Mouse (Mus musculus): ENCODE results near the gene Arel1. TPM values are rescaled to one million over a fixed set of nuclear protein-coding genes. Genes with fewer than 3 reads are reported as not detected.

Arel1 gene
- total RNA-seq (2021): 10 to 100 TPM; 16.6 to 18.9 TPM
- long read RNA-seq, experiment 1, full-length matches to known transcripts: 1 of 25 reads
- long read RNA-seq, experiment 1, partial matches to known transcripts: 0 of 25 reads
- long read RNA-seq, experiment 1, other reads (novel, unspliced or antisense): 24 of 25 reads
- long read RNA-seq, experiment 2, partial matches to known transcripts: 2 of 18 reads
- long read RNA-seq, experiment 2, other reads (novel, unspliced or antisense): 16 of 18 reads

DNA sequence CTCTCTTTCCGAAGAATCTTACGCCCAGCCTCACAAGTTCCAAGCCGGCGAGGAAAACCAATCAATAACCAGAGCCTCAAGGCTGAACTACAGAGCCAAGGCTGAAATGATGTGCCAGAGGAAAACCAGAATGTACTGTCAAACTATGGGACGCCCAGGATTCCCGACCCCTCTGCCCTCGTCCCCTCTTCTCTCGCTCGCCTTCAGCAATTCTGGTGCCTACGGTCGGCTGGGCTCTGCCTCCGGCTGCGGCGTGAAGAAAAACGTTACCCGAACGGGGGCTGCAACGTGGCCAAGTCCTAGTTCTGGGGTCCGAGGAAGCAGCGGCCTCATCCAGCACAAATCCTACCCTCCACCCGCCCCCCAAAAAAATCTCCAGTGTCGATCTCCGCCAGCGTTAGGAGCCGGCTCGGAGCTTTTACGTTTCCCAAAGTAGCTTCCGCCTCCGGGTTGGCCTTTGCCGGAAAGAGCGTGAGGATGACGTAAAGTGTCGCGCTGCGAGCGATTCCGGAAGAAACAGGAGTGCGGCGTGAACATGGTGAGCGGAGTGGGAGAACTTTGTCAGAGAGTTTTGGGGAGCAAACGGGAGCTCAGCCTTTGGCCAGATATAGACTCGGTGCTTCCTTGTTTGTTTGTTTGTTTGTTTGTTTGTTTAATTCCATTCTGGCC, at the start of gene Arel1, which contains the start of gene Fcf1:
Gene Arel1, minus strand, starts transcription at position 473 of the 669 bp plus-strand sequence.
Gene Fcf1, plus strand, starts transcription at position 470 of the 669 bp plus-strand sequence.
- peak; percentile 84 for DNase-seq

DNA sequence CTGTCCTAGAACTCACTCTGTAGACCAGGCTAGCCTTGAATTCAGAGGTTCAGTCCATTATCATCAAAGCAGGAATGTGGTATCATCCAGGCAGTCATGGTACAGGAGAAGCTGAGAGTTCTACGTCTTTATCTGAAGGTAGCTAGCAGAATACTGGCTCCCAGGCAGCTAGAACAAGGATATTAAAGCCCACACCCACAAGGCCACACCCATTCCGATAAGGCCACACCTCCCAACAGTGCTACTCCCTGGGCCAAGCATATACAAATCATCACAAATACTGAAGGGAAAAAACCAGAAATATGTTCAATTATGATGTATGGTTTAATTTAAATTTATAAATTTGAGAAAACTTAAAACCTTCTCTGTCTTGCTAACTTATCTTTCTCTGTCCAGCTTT, 41.5 kb upstream of the Arel1 start:
- DNase-seq: no peak

DNA sequence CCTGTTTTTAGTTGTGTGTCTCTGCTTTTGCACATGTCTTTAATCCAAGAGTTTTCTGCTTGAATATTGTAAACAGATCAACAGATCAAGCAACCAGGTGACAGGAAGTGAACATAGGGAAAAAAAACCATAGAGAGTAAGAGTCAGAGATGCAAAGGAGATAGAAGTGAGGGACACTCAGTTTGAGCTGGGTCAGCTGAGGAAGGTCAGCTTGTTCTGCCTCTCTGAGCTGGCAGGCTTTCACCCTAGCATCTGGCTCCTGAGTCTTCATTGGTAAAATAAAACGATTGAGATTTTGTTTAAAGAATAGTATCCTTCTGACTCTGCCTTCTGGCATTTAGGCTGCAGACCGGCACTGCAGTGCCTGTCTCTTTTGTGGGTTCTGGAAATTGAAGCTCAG, 39.8 kb upstream of the Arel1 start:
- no peak for DNase-seq

DNA sequence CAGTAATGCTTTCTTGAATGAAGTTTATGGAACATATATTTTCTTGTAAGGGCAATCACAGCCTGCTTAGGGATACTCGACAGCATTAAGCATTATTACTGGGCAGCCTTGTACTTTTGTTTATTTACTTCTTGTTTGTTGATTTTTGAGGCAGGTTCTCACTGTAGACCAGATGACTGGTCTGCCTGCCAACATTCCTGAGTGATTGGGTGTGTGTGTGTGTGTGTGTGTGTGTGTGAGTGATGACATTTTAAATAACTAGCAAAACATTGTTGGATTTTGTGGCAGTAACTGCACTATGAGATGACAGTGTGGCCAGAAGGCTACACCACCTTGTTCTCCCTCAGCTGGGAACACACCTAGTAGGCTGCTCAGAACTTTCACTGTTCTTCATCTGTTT, 39.1 kb upstream of the Arel1 start:
- DNase-seq: no peak

DNA sequence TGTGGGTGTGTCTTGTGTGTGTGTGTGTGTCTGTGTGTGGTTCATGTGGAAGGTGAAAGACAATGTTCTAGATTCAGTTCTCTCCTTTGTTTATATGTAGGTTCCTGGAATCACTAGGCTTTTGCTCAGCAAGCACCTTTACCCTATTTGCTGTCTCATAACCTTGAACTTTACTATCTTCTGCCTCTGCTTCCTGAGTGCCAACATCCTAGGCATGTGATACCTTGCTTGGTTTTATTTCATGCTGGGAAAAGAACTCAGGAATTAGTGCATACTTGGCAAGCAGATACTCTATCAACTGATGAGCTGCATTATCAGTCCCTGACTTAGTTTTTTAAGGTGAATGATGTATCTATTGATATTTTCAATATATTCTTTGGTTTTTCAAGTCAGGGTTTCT, 36.3 kb upstream of the Arel1 start:
- DNase-seq: no peak

DNA sequence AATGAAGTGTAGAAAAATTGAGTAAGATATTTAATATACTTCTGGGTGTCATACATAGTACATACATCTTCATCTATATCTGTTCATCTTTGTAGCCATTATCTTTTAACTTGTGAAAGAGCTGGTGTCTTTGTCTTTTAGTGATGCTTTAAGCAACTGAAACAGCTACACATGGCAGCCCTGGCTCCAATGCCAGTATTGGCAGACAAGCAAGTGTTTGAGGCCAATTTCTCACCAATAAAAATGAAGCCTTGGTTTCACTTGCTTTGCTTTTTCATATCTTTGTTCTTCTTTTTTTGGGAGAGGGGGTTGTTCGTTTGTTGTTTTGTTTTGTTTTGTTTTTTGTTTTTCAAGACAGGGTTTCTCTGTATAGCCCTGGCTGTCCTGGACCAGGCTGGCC, 35.5 kb upstream of the Arel1 start:
- DNase-seq: no peak

DNA sequence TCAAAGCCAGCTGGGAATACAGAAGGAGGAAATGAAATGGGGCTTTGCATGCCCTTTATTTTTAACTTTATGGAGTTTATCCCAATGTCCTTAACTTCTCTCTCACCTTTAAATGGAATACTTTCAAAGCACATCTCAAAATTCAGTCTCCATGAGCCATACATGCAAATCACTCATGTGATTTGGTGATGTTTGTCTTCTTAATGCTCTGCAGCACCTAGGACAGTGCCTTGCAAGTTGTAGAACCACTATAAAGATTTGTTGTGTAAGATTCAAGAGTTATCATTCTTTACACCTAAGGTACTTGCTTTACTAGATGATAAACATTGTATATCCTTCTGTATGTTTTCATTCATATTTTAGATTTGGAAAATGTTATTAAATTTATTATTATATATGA, 28.4 kb upstream of the Arel1 start:
- DNase-seq: no peak

DNA sequence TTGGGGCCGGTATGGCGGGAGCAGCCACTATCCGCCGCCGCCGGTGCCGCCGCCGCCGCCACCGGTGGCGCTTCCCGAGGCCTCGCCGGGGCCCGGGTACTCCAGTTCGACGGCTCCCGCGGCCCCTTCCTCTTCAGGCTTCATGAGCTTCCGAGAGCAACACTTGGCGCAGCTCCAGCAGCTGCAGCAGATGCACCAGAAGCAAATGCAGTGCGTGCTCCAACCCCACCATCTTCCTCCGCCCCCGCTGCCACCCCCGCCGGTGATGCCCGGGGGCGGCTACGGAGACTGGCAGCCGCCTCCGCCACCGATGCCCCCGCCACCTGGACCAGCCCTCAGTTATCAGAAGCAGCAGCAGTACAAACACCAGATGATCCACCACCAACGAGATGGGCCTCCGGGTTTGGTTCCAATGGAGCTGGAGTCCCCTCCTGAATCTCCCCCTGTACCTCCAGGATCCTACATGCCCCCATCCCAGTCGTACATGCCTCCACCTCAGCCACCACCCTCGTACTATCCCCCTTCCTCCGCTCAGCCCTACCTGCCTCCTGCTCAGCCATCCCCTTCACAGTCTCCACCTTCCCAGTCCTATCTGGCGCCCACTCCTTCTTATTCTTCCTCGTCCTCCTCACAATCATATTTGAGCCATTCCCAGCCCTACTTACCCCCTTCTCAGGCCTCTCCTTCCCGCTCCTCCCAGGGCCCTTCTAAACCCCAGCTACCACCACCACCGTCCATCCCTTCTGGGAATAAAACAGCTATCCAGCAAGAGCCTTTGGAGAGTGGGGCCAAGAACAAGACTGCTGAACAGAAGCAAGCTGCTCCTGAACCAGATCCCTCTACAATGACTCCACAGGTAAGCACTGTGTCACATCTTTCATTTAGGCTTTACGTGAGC, 26.1 kb upstream of the Arel1 start:
- peak; percentile 52 for DNase-seq

DNA sequence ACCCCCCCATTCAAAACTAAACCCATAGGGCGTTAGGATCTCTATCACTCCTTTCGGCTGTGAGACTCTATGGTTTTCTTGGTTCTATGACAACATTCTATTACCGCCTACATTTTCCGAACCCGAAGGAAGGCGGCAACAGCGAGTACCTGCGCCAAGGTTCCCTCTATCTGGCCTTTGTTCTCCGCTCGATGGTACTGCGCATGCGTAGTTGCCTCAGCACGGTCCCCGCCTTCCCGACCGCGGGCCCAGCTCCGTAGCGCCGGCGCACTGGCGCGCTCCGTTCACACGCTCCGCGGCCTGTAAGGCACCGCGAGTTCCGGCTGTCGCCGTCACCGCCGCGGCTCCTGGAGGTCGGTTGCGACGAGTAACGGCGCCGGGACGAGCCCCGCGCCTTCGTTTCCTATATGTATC, 25.4 kb upstream of the Arel1 start, which contains the start of gene Ylpm1:
Gene Ylpm1, plus strand, starts transcription at position 239 of the 414 bp plus-strand sequence.
- peak; percentile 96 for DNase-seq

DNA sequence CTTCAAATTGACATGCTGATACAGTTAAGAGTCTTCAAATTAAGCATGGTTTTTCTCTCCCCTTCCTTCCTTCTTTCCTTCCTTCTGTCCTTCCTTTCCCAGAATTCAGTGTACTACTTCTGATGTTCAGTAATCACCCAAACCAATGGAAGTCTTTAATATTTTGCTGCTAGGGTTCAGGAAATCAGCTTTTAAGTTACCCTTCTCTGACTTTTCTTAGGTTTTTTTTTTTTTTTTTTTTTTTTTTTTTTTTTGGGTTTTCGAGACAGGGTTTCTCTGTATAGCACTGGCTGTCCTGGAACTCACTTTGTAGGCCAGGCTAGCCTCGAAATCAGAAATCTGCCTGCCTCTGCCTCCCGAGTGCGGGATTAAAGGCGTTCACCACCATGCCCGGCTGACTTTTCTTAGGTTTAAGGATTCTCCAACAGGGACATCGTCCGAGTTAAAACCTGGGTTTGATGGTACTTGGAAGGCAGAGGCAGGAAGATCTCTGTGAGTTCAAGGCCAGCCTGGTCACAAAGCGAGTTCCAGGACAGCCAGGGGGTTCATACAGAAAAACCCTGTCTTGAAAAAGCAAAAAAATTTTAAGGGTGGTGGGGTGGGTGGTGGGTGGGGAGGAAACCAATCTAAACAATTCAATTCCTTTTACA, 24.5 kb upstream of the Arel1 start:
- DNase-seq: no peak

DNA sequence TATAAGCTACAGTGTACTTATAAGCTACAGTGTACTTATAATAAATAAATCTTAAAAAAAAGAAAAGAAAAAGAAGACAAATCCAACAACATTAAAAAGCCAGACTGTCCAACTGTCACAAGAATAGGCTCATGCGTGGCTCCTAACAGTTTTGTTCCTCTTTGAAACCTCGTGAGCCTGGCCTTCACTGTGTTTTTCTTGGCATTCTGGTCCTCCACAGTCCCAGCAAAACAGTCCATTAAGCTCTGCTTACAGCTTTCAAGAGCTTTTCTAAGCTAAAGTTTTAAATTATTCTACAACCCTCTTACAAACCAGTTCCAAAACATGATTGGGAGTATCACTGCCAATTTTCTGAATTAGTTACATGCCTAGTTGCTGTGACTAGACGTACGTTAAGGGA, 18.8 kb upstream of the Arel1 start:
- DNase-seq: no peak

DNA sequence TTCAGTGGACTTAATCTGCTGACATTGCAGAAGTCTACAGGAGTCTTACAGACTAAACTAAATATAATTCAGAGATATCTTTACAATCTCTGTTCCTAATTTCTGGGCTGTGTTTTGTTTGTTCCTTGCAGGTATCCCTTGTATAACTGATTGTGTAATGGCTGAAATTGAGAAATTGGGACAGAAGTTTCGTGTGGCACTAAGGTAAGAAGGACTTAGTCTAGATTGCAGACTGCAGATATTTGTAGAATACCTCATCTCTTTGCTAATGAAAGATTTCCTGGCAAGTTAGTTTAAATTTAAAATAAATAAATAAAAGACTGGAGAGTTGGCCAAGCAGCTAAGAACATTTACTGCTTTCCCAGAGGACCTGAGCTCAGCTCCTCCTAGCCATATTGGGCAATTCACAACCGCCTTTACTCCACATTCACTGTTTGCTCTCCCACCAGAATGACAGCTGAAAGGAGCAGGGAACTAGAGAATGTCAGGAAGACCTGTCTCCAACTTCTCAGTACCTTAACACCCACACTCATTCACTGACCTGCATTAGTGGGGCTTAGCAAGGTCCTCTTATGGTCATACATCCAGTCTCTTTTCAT, 8.7 kb upstream of the Arel1 start:
- no peak for DNase-seq

DNA sequence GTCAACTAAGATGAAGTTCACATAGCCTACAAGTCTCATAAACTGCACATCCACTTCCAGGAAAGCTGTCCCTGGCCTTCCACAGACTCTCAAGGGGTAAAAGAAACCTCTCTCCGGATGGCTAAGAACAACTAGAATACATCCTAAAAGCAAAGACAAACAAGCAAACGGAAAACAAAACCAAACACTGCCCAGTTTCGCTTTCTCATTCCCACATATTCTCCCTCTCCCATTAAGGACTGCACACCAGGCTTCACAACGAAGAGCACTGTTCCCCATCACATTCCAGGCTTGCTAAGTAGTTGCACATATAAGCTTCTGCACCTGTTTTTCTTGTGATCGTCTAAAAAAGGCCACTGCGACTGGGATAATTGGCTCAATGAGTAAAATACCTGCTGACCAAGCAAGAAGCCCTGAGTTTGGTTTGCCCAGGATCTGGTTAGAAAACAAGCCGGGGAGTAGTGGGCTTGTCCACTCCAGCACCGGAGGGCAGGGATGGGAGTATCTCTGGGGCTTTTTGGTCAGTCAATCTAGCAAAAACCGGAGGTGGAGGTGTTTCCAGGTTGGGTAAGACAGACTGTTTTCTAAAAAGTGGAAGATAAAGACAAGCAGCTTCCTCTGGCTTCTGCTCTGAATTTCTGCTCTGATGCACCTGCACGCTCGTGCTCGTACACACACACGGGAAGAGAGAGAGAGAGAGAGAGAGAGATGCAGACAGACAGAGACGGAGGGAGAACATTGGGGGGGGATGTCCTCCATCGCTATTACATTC, 858 bp downstream of the Arel1 start:
- DNase-seq: no peak

DNA sequence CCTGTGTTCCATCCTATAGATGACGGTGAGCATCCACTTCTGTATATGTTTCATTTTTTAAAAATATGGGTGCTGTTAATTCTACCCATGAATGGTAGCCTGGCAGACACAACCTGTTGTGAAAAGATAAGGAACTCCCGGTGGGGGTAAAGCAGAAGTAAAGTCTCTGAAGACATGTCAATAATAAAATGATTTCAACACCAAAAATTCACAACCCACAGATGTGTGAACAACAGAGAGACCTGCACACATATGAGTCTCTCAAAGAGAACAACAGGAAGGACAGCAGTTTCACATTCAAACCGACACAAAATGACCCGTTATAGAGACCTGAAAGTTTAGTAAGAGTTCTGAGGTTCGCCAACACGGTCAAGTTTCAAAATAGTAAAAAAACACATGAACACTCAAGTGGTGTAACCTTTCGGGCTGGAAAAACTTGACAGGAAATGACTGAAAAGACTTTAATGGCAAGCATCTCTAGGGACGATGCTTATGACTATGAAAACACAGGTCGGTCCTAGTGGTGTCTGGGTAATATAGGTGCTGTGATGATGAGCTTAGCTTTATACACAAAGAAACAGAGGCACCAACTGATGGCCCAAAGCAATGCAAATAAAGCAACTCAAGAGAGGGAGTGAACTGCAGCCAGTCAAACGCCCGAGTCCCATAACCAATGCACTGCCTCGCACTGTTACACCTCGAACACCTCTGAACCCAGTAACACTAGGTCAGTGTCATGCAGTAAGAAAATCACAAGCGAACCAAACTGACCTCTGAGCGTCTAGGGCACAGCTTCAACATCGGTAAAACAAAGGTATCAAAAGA, 1.7 kb downstream of the Arel1 start:
- no peak for DNase-seq

DNA sequence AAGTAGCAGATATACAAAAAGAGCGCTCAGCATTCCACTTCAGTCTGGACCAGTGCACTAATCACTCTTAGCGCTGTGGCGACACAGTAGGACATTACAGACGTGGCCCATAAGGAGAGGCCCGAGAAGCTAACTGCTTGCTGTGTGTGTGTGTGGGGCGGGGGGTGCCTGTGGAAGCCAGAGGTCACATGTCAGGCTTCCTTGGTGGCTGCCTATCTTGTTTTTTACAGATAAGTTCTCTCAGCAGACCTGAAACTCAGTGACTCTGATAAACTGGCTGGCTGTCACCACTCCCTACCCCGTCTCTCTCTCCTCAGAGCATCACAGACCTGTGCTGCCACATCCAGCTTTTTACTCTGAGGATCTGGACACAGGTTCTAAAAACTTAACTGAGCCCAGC, 8.1 kb downstream of the Arel1 start:
- DNase-seq: no peak

DNA sequence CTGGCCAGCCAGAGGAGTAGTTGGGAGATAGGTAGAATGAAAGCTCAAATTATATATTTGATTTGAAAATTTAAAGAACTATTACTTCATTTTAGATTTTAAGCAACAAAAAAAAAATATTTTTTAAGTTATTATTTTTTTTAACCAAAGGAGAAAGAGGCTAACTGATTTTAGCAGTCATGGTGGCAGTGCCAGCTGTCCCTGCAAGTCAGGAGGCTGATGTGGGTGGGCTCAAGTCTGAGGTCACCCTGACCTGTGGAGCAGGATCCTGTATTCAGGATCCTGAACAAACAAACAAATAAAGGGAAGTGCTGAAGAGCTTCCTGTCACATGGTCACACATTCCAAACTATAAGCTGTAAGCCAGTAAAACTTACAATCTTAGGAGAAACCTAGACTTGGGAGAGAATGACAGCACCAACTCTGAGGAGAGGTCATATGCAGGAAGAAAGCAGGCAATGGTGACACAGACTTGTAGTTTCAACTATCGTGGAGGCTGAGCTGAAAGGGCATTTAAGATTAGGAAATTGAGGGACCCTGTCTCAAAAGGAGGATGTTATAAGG, 11.8 kb downstream of the Arel1 start:
- no peak for DNase-seq

DNA sequence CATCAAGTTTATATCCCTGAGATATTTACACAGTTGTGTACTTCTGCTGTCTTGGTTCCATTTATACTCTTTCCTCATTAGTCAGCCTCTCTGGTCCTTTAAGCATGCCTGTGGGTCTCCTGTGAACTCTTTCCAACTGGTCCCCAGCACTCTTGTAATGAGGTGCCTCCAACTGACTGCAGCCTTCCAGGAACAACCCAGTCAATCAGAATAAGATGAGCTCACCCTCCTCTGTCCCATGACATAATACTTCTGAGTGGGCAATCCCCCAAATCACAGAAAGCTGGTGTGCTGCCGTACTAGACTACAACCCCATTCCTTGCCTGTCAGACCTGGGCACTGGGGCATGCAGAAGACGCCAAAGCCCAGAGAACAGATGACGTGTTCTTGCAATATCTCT, 14.4 kb downstream of the Arel1 start:
- no peak for DNase-seq

DNA sequence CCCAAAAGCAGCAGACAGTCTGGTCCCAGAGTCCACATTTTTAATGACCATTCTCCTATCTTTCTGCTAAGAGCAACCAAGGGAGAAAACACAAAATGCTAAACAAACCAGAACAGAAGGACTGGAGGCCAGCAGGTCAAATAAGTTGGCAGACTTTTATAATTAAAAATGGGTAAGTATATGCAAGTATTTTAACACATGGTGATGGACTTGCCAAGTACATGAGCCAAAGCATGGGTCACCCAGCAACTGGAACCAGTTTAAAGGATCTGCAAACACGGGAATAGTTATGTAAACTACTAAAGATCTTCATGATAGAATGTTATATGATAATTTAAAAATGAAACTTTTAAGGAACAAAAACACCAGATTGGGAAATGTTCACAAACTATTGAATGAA, 18.3 kb downstream of the Arel1 start:
- DNase-seq: no peak

DNA sequence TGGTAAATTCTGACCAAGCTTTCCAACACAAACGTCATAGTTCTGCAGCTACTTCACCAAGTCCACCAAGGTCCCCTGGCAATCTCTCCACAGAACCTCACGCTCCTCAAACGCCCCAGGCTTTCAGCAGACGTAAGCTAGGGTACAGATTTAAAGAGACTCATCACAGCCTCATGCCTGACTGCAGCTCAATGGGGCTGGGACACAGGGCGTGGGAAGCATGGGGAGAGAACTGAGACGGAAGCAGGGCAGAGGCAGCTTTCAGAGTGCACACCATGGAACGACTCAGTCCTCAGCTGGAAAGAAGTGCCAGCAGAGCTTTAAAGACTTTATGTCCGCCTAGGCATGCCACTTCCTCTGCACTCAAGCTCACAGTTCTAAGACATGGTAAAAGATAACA, 19.2 kb downstream of the Arel1 start:
- no peak for DNase-seq

DNA sequence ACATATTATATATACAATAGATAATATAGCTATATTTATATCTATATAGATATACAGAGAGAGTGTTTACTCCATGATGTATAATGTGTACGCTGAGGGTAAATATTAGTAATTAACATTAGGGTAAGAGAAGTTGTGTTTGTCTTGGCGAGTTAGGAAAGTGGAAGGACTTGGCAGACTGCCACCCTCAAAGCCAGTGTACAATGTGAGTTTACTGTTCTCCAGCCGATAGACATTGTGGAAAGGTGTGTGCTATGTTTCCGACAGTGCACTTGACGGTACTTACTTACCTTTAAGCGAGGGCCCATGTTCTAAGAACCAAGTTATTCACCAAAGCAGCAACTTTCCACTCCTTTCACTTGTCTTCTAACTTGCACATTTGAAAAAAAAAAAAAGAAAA, 19.9 kb downstream of the Arel1 start:
- no peak for DNase-seq
